Mouse (Mus musculus) heart, adult 2 months (tissue): ENCODE data around the gene Lamb1. TPM values are rescaled to one million over a fixed set of nuclear protein-coding genes. Genes with fewer than 3 reads are reported as not detected.
A peak's percentile ranks its signal among the peaks of the same experiment; 100 is the strongest.

Source experiments
- DNase-seq, 2 experiments: peaks; one replicate each; pipeline ENCODE4 v3.0.0; 2021
- H3K27ac ChIP-seq: fragments of 200-600 bp; 2 replicates; pipeline ENCODE4 v1.8.1; 2022
- H3K27me3 ChIP-seq: fragments of 200-500 bp; 2 replicates; pipeline ENCODE4 v1.6.1; 2012; ENCODE audit warnings: mild to moderate bottlenecking, low read length, inconsistent platforms, mixed read lengths; ENCODE audit not compliant: control insufficient read depth, insufficient read depth
- H3K36me3 ChIP-seq: fragments of 200-500 bp; 2 replicates; pipeline ENCODE4 v1.6.1; 2012; ENCODE audit warnings: low read length, inconsistent platforms; ENCODE audit not compliant: control insufficient read depth, insufficient read depth
- H3K4me1 ChIP-seq: fragments of 200-500 bp; 2 replicates; pipeline ENCODE4 v1.6.1; 2011; ENCODE audit warnings: low read length; ENCODE audit not compliant: control insufficient read depth, insufficient read depth
- H3K4me3 ChIP-seq: fragments of 200-600 bp; 2 replicates; pipeline ENCODE4 v1.8.1; 2022
- H3K79me2 ChIP-seq: fragments of 200-500 bp; replicated peaks from 2 replicates; pipeline ENCODE4 v1.6.1; 2012; ENCODE audit warnings: mild to moderate bottlenecking, inconsistent platforms, low read length, moderate library complexity, mixed read lengths; ENCODE audit not compliant: control insufficient read depth, insufficient read depth
- H3K9ac ChIP-seq: fragments of 200-500 bp; 2 replicates; pipeline ENCODE4 v1.6.1; 2012; ENCODE audit warnings: low read depth, mild to moderate bottlenecking, control low read depth, inconsistent platforms, low read length, mixed read lengths
- CTCF ChIP-seq: fragments of 200-600 bp; IDR thresholded peaks from 2 replicates; pipeline ENCODE4 v1.8.1; 2022; ENCODE audit warnings: antibody characterized with exemption, mild to moderate bottlenecking, moderate library complexity
- EP300 ChIP-seq: fragments of 200-500 bp; IDR thresholded peaks from 2 replicates; pipeline ENCODE4 v1.6.1; 2011; ENCODE audit warnings: low read depth, low read length, control low read depth; ENCODE audit not compliant: insufficient read depth
- POLR2A ChIP-seq: fragments of 200-500 bp; IDR thresholded peaks from 2 replicates; pipeline ENCODE4 v1.6.1; 2011; ENCODE audit warnings: mild to moderate bottlenecking, low read depth, low read length, control low read depth; ENCODE audit not compliant: insufficient read depth
- WGBS: fragments of 180-500 bp; shearing (Covaris S2); methylation state at CpG from one replicate; pipeline ENCODE4 v1.1.7; 2018; 5-methylcytosine and 5-hydroxymethylcytosine counted together
- intact Hi-C: fragments of 180-260 bp; cut with DNase I; formaldehyde crosslinking; loops from one replicate; pipeline ENCODE4 v1.15.1; 2025
- polyA plus RNA-seq: library from polyadenylated mRNA; depleted of rRNA; stranded (reverse); fragments of >200 nt; gene quantifications from 2 replicates; pipeline ENCODE4 v1.2.3, GENCODE M21; 2012
- total RNA-seq, 2 experiments: library from RNA; stranded (reverse); gene quantifications; 2 replicates each; pipeline ENCODE4 v1.2.3; 2021

The Lamb1 gene
- total and polyA plus RNA-seq, 3 experiments = 25.1 to 58.1 (median 55.3) TPM

GRCm38 (mm10) chr12:31272846-31273245 is 7.8 kb downstream of the Lamb1 start:
- TF ChIP-seq CTCF = no peak
- Histone ChIP-seq H3K27ac (no peak overlapping the region), H3K4me3 (no peak overlapping the region), H3K36me3 (peaks cover 30% of the 10 kb centered on the region), H3K9ac (no peak overlapping the region), H3K4me1 (peaks cover 24% of the 10 kb centered on the region), H3K27me3 (no peaks in the 10 kb centered on the region), H3K79me2 (no peaks in the 10 kb centered on the region; the same call in 1 of the 2 replicates)
- WGBS = 90% methylated on average over 2 of the region's 2 CpGs
- intact Hi-C loops = no loop called here
- DNase-seq = no peak

- WGBS = 94% methylated on average over 7 of the region's 7 CpGs
- Histone ChIP-seq H3K9ac (no peak overlapping the region), H3K27me3 (no peaks in the 10 kb centered on the region), H3K36me3 (peaks cover 28% of the 10 kb centered on the region), H3K4me1 (peaks cover 23% of the 10 kb centered on the region), H3K79me2 (no peaks in the 10 kb centered on the region; the same call in 1 of the 2 replicates), H3K27ac (no peak overlapping the region), H3K4me3 (no peak overlapping the region)
- no peak for DNase-seq
- no peak for TF ChIP-seq CTCF
- no peak for TF ChIP-seq EP300
- TF ChIP-seq POLR2A = no peak
- intact Hi-C loops = loop anchor here (2.0 kb wide), 1 partner anchor 73 kb away; no protein-coding TSS in a partner anchor
Measured at GRCm38 (mm10) chr12:31273646-31274045, 8.6 kb downstream of the Lamb1 start.

GRCm38 (mm10) chr12:31275411-31275810 is 10.4 kb downstream of the Lamb1 start:
- 45% methylated on average over 10 of the region's 10 CpGs for WGBS
- peak overlapping the region; percentile 6; the same call in 1 of the 2 replicates for H3K4me3 ChIP-seq
- intact Hi-C loops = loop anchor here (2.0 kb wide), 1 partner anchor 71 kb away; no protein-coding TSS in a partner anchor
- H3K79me2 ChIP-seq = peaks cover 1% of the 10 kb centered on the region; the same call in 1 of the 2 replicates
- H3K4me1 ChIP-seq = peaks cover 22% of the 10 kb centered on the region
- peak in 1 of 2 experiments; percentile 56 for DNase-seq
- no peaks in the 10 kb centered on the region for H3K27me3 ChIP-seq
- peaks cover 29% of the 10 kb centered on the region for H3K36me3 ChIP-seq
- peak overlapping the region; percentile 54 for H3K27ac ChIP-seq
- 0 out of 2 replicates have a peak overlapping the region, but pooled peaks have one; percentile 17 for H3K9ac ChIP-seq
- TF ChIP-seq CTCF (no peak), POLR2A (no peak), EP300 (no peak)

GRCm38 (mm10) chr12:31278270-31278669 is 13.2 kb downstream of the Lamb1 start:
- no peak for DNase-seq
- WGBS = 80% methylated on average over 11 of the region's 11 CpGs
- Histone ChIP-seq H3K4me1 (peaks cover 20% of the 10 kb centered on the region), H3K27me3 (no peaks in the 10 kb centered on the region), H3K36me3 (peaks cover 23% of the 10 kb centered on the region), H3K4me3 (no peak overlapping the region), H3K79me2 (peaks cover 3% of the 10 kb centered on the region; the same call in 1 of the 2 replicates), H3K27ac (no peak overlapping the region; the same call in 1 of the 2 replicates), H3K9ac (no peak overlapping the region)
- intact Hi-C loops = no loop called here
- TF ChIP-seq CTCF = no peak
- no peak for TF ChIP-seq POLR2A
- TF ChIP-seq EP300 = no peak

GRCm38 (mm10) chr12:31280318-31280717 is 15.3 kb downstream of the Lamb1 start:
- 39% methylated on average over 7 of the region's 7 CpGs for WGBS
- intact Hi-C loops = no loop called here
- H3K27me3 ChIP-seq = no peaks in the 10 kb centered on the region
- 0 out of 2 replicates have a peak, but pooled peaks cover 3% of the 10 kb centered on the region for H3K79me2 ChIP-seq
- H3K27ac ChIP-seq = peak overlapping the region; percentile 65
- H3K36me3 ChIP-seq = peaks cover 20% of the 10 kb centered on the region
- peaks cover 15% of the 10 kb centered on the region for H3K4me1 ChIP-seq
- H3K4me3 ChIP-seq = no peak overlapping the region
- TF ChIP-seq EP300 = no peak
- no peak for TF ChIP-seq POLR2A
- TF ChIP-seq CTCF = no peak
- DNase-seq = no peak
- no peak overlapping the region for H3K9ac ChIP-seq

- TF ChIP-seq CTCF (no peak), EP300 (no peak), POLR2A (no peak)
- peaks cover 14% of the 10 kb centered on the region for H3K36me3 ChIP-seq
- H3K27ac ChIP-seq = no peak overlapping the region
- WGBS = 85% methylated on average over 9 of the region's 9 CpGs
- H3K4me3 ChIP-seq = no peak overlapping the region
- no peaks in the 10 kb centered on the region for H3K27me3 ChIP-seq
- H3K4me1 ChIP-seq = peaks cover 9% of the 10 kb centered on the region
- 0 out of 2 replicates have a peak, but pooled peaks cover 3% of the 10 kb centered on the region for H3K79me2 ChIP-seq
- DNase-seq = no peak
- intact Hi-C loops = no loop called here
- no peak overlapping the region for H3K9ac ChIP-seq
Measured at GRCm38 (mm10) chr12:31281100-31281591, 16.1 kb downstream of the Lamb1 start.
